In the genomic region with DNA sequence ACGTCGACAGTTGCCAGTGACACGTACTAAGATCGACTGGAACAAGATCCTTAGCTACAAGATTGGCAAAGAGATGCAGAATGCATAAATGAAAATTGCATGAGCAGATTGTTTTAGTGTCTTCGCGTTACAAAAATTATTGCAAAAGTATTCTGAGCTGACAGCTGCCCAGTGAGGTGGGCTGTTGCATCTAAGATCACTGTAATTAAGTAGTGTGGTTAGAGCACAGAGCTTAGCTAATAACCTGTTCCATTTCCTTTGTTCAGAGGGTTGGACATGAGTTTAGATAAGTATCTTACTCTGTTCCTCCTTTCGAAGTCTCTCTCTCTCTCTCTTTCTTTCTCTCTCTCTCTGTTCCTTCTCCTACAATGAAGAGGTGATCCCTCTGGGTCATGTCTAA, we compare ENCODE assay signal across 27 mouse cellular contexts.
"Had no signal": no experiment of that assay in that cellular context is flagged by ENCODE, and none has a peak within 500 bp of the region (broad histone marks: within the 10 kb centered on the region; RNA-seq: fewer than 3 reads in every experiment).

No protein-coding gene starts in this region.

- H3K4me1 ChIP-seq: hindbrain, embryonic 13.5 days; hindbrain, embryonic 15.5 days; kidney, embryonic 15.5 days; limb, embryonic 13.5 days; limb, embryonic 15.5 days; liver, embryonic 12.5 days had no signal

- H3K4me3 ChIP-seq: gastrocnemius, adult 2 months; heart, adult 2 months; heart, embryonic 13.5 days; heart, embryonic 15.5 days; hindbrain, embryonic 13.5 days; hindbrain, embryonic 15.5 days; kidney, embryonic 15.5 days; limb, embryonic 13.5 days; limb, embryonic 15.5 days; liver, embryonic 12.5 days had no signal

- DNase-seq: gastrocnemius, adult 2 months; gastrocnemius, postnatal 10 days; gastrocnemius, postnatal 25 days; heart, adult 11 months; heart, adult 2 months; heart, postnatal 14 days; heart, postnatal 36 days; kidney, adult 11 months; kidney, adult 2 months; kidney, adult 9 months; kidney, postnatal 14 days; kidney, postnatal 36 days; layer of hippocampus, adult 9-11 months; layer of hippocampus, postnatal 36 days; left cerebral cortex, postnatal 4 days had no signal

- H3K27ac ChIP-seq: gastrocnemius, adult 2 months; heart, adult 2 months; heart, embryonic 13.5 days; heart, embryonic 15.5 days; hindbrain, embryonic 13.5 days; hindbrain, embryonic 15.5 days; hindbrain, postnatal 0 days; kidney, embryonic 15.5 days; kidney, postnatal 0 days; limb, embryonic 13.5 days; limb, embryonic 15.5 days; liver, embryonic 12.5 days had no signal

- ATAC-seq: hindbrain, postnatal 0 days; intestine, embryonic 16.5 days; liver, embryonic 12.5 days had no signal

- H3K27me3 ChIP-seq: heart, embryonic 13.5 days; heart, embryonic 15.5 days; hindbrain, embryonic 13.5 days; hindbrain, embryonic 15.5 days; kidney, embryonic 15.5 days; limb, embryonic 13.5 days; limb, embryonic 15.5 days; liver, embryonic 12.5 days had no signal

- H3K9me3 ChIP-seq: heart, embryonic 13.5 days; heart, embryonic 15.5 days; hindbrain, embryonic 13.5 days; hindbrain, embryonic 15.5 days; kidney, embryonic 15.5 days; limb, embryonic 13.5 days; limb, embryonic 15.5 days; liver, embryonic 12.5 days had no signal

- H3K4me2 ChIP-seq: heart, embryonic 11.5 days; heart, embryonic 13.5 days; heart, embryonic 15.5 days; hindbrain, embryonic 13.5 days; hindbrain, embryonic 15.5 days; kidney, embryonic 15.5 days; limb, embryonic 13.5 days; limb, embryonic 15.5 days; liver, embryonic 12.5 days had no signal

- H3K9ac ChIP-seq: heart, embryonic 13.5 days; heart, embryonic 15.5 days; hindbrain, embryonic 13.5 days; hindbrain, embryonic 15.5 days; kidney, embryonic 15.5 days; limb, embryonic 13.5 days; limb, embryonic 15.5 days; liver, embryonic 12.5 days had no signal
